Mouse (Mus musculus): ENCODE measurements around the gene Gnptg. TPM values are rescaled to one million over a fixed set of nuclear protein-coding genes. Genes with fewer than 3 reads are reported as not detected.

The Gnptg gene
- 17.3 and 28.5 TPM in 2 replicates for total RNA-seq (2012; rRNA removed)

GRCm38 (mm10) chr17:25239695-25240636 lies at the start of gene Gnptg, which contains the start of gene Tsr3:
Gene Gnptg (minus strand): TSS chr17:25240124.
Gene Tsr3 (plus strand): TSS chr17:25240170.
- Histone ChIP-seq H3K4me1 (ENCODE audit: control insufficient read depth in 2 of 2, insufficient read depth in 2 of 2, low read length in 2 of 2, poor library complexity in 1 of 2) (peaks cover 3 to 21% of the 10 kb centered on the region in 2 experiments; a peak in 2 of 4 replicates), H3K27ac (ENCODE audit: insufficient read depth, low read depth, low read length, poor library complexity, severe bottlenecking) (0 out of 2 replicates have a peak within 1 kb of the TSS, but pooled peaks have one; percentile 24), H3K9ac (ENCODE audit: insufficient read depth, low read depth, low read length, poor library complexity, severe bottlenecking) (peak within 1 kb of the TSS; percentile 86), H3K9me3 (ENCODE audit: control insufficient read depth, insufficient read depth, low read depth, low read length) (no peaks in the 10 kb centered on the region), H3K4me3 (ENCODE audit: insufficient read depth in 1 of 2, low read depth in 1 of 2, low read length in 2 of 2, poor library complexity in 1 of 2, severe bottlenecking in 1 of 2) (peak within 1 kb of the TSS; percentile 85 to 97), H3K36me3 (ENCODE audit: control insufficient read depth, insufficient read depth, low read length, poor library complexity, severe bottlenecking) (peaks cover 15% of the 10 kb centered on the region)
- TF ChIP-seq ZNF384 (IDR thresholded peaks at IDR 0.05; ENCODE audit: low read depth, low read length) (no peak), MAFK (IDR thresholded peaks at IDR 0.05; ENCODE audit: insufficient read depth, low read depth, low read length) (no peak), ZC3H11A (IDR thresholded peaks at IDR 0.05; ENCODE audit: borderline replicate concordance, low read depth, low read length) (no peak), CHD2 (IDR thresholded peaks at IDR 0.05; ENCODE audit: low read depth, low read length) (no peak), HCFC1 (IDR thresholded peaks at IDR 0.05; ENCODE audit: borderline replicate concordance, insufficient read depth, low read length) (no peak)
- peak; percentile 88 for DNase-seq (ENCODE audit: low read depth, low spot score)
- in situ Hi-C loops (cut with MboI; ENCODE audit: low sequenced_read_pairs in 2 of 2, unreplicated experiment in 2 of 2): no loop called here

GRCm38 (mm10) chr17:25288842-25289241 lies 48.9 kb upstream of the Gnptg start:
- Histone ChIP-seq H3K4me1 (ENCODE audit: control insufficient read depth in 2 of 2, insufficient read depth in 2 of 2, low read length in 2 of 2, poor library complexity in 1 of 2) (peaks cover 0 to 5% of the 10 kb centered on the region in 2 experiments; a peak in 1 of 4 replicates), H3K9me3 (ENCODE audit: control insufficient read depth, insufficient read depth, low read depth, low read length) (no peaks in the 10 kb centered on the region), H3K9ac (ENCODE audit: insufficient read depth, low read depth, low read length, poor library complexity, severe bottlenecking) (no peak overlapping the region), H3K27ac (ENCODE audit: insufficient read depth, low read depth, low read length, poor library complexity, severe bottlenecking) (no peak overlapping the region), H3K36me3 (ENCODE audit: control insufficient read depth, insufficient read depth, low read length, poor library complexity, severe bottlenecking) (no peaks in the 10 kb centered on the region), H3K4me3 (ENCODE audit: insufficient read depth in 1 of 2, low read depth in 1 of 2, low read length in 2 of 2, poor library complexity in 1 of 2, severe bottlenecking in 1 of 2) (no peak overlapping the region)
- TF ChIP-seq ZNF384 (IDR thresholded peaks at IDR 0.05; ENCODE audit: low read depth, low read length) (no peak), CHD2 (IDR thresholded peaks at IDR 0.05; ENCODE audit: low read depth, low read length) (no peak), ZC3H11A (IDR thresholded peaks at IDR 0.05; ENCODE audit: borderline replicate concordance, low read depth, low read length) (no peak), HCFC1 (IDR thresholded peaks at IDR 0.05; ENCODE audit: borderline replicate concordance, insufficient read depth, low read length) (no peak), MAFK (IDR thresholded peaks at IDR 0.05; ENCODE audit: insufficient read depth, low read depth, low read length) (no peak)
- DNase-seq (ENCODE audit: low read depth, low spot score): peak; percentile 37
- in situ Hi-C loops (cut with MboI; ENCODE audit: low sequenced_read_pairs in 2 of 2, unreplicated experiment in 2 of 2): no loop called here

GRCm38 (mm10) chr17:25285033-25285432 lies 45.1 kb upstream of the Gnptg start:
- TF ChIP-seq MAFK (IDR thresholded peaks at IDR 0.05; ENCODE audit: insufficient read depth, low read depth, low read length): no peak
- no peak for TF ChIP-seq ZC3H11A (IDR thresholded peaks at IDR 0.05; ENCODE audit: borderline replicate concordance, low read depth, low read length)
- TF ChIP-seq HCFC1 (IDR thresholded peaks at IDR 0.05; ENCODE audit: borderline replicate concordance, insufficient read depth, low read length): no peak
- TF ChIP-seq ZNF384 (IDR thresholded peaks at IDR 0.05; ENCODE audit: low read depth, low read length): no peak
- no peak for TF ChIP-seq CHD2 (IDR thresholded peaks at IDR 0.05; ENCODE audit: low read depth, low read length)
- Histone ChIP-seq H3K9ac (ENCODE audit: insufficient read depth, low read depth, low read length, poor library complexity, severe bottlenecking) (peak overlapping the region; percentile 27; the same call in 1 of the 2 replicates), H3K27ac (ENCODE audit: insufficient read depth, low read depth, low read length, poor library complexity, severe bottlenecking) (no peak overlapping the region), H3K36me3 (ENCODE audit: control insufficient read depth, insufficient read depth, low read length, poor library complexity, severe bottlenecking) (no peaks in the 10 kb centered on the region), H3K9me3 (ENCODE audit: control insufficient read depth, insufficient read depth, low read depth, low read length) (no peaks in the 10 kb centered on the region), H3K4me1 (ENCODE audit: control insufficient read depth in 2 of 2, insufficient read depth in 2 of 2, low read length in 2 of 2, poor library complexity in 1 of 2) (peaks cover 0 to 8% of the 10 kb centered on the region in 2 experiments; a peak in 1 of 4 replicates), H3K4me3 (ENCODE audit: insufficient read depth in 1 of 2, low read depth in 1 of 2, low read length in 2 of 2, poor library complexity in 1 of 2, severe bottlenecking in 1 of 2) (no peak overlapping the region)
- in situ Hi-C loops (cut with MboI; ENCODE audit: low sequenced_read_pairs in 2 of 2, unreplicated experiment in 2 of 2): no loop called here
- DNase-seq (ENCODE audit: low read depth, low spot score): peak; percentile 87

GRCm38 (mm10) chr17:25282133-25282532 lies 42.2 kb upstream of the Gnptg start:
- no peaks in the 10 kb centered on the region for H3K36me3 ChIP-seq (ENCODE audit: control insufficient read depth, insufficient read depth, low read length, poor library complexity, severe bottlenecking)
- DNase-seq (ENCODE audit: low read depth, low spot score): peak; percentile 86
- peak overlapping the region; percentile 85 for H3K9ac ChIP-seq (ENCODE audit: insufficient read depth, low read depth, low read length, poor library complexity, severe bottlenecking)
- TF ChIP-seq ZNF384 (IDR thresholded peaks at IDR 0.05; ENCODE audit: low read depth, low read length): no peak
- no peak for TF ChIP-seq HCFC1 (IDR thresholded peaks at IDR 0.05; ENCODE audit: borderline replicate concordance, insufficient read depth, low read length)
- TF ChIP-seq CHD2 (IDR thresholded peaks at IDR 0.05; ENCODE audit: low read depth, low read length): no peak
- no peak for TF ChIP-seq MAFK (IDR thresholded peaks at IDR 0.05; ENCODE audit: insufficient read depth, low read depth, low read length)
- TF ChIP-seq ZC3H11A (IDR thresholded peaks at IDR 0.05; ENCODE audit: borderline replicate concordance, low read depth, low read length): no peak
- in situ Hi-C loops (cut with MboI; ENCODE audit: low sequenced_read_pairs in 2 of 2, unreplicated experiment in 2 of 2): no loop called here
- peak overlapping the region; percentile 62 to 67 for H3K4me3 ChIP-seq (ENCODE audit: insufficient read depth in 1 of 2, low read depth in 1 of 2, low read length in 2 of 2, poor library complexity in 1 of 2, severe bottlenecking in 1 of 2)
- H3K9me3 ChIP-seq (ENCODE audit: control insufficient read depth, insufficient read depth, low read depth, low read length): no peaks in the 10 kb centered on the region
- peaks cover 0 to 6% of the 10 kb centered on the region in 2 experiments; a peak in 1 of 4 replicates for H3K4me1 ChIP-seq (ENCODE audit: control insufficient read depth in 2 of 2, insufficient read depth in 2 of 2, low read length in 2 of 2, poor library complexity in 1 of 2)
- no peak overlapping the region; the same call in 1 of the 2 replicates for H3K27ac ChIP-seq (ENCODE audit: insufficient read depth, low read depth, low read length, poor library complexity, severe bottlenecking)

Data from ES-E14 (cell line).